Mouse (Mus musculus): ENCODE data around the gene Gpatch8.

Gene Gpatch8

GRCm38 (mm10) chr11:102436471-102436790 is 119.8 kb downstream of the Gpatch8 start:
- in situ Hi-C loops (cut with MboI; ENCODE audit: low sequenced_read_pairs) = no loop called here

- in situ Hi-C loops (cut with MboI; ENCODE audit: low sequenced_read_pairs) = no loop called here
Observed at GRCm38 (mm10) chr11:102435754-102436470, 120.3 kb downstream of the Gpatch8 start.

GRCm38 (mm10) chr11:102434816-102435705 is 121.1 kb downstream of the Gpatch8 start:
- in situ Hi-C loops (cut with MboI; ENCODE audit: low sequenced_read_pairs) = no loop called here

- in situ Hi-C loops (cut with MboI; ENCODE audit: low sequenced_read_pairs) = no loop called here
Observed at GRCm38 (mm10) chr11:102434406-102434805, 121.8 kb downstream of the Gpatch8 start.

- in situ Hi-C loops (cut with MboI; ENCODE audit: low sequenced_read_pairs) = no loop called here
Observed at GRCm38 (mm10) chr11:102433866-102434265, 122.3 kb downstream of the Gpatch8 start.

GRCm38 (mm10) chr11:102432896-102433295 is 123.3 kb downstream of the Gpatch8 start:
- in situ Hi-C loops (cut with MboI; ENCODE audit: low sequenced_read_pairs) = no loop called here

- in situ Hi-C loops (cut with MboI; ENCODE audit: low sequenced_read_pairs) = no loop called here
Observed at GRCm38 (mm10) chr11:102432115-102432843, 123.9 kb downstream of the Gpatch8 start.

- in situ Hi-C loops (cut with MboI; ENCODE audit: low sequenced_read_pairs) = no loop called here
Observed at GRCm38 (mm10) chr11:102431728-102432114, 124.5 kb downstream of the Gpatch8 start.

GRCm38 (mm10) chr11:102431018-102431645 is 125.1 kb downstream of the Gpatch8 start:
- in situ Hi-C loops (cut with MboI; ENCODE audit: low sequenced_read_pairs) = no loop called here

GRCm38 (mm10) chr11:102430121-102431017 is 125.8 kb downstream of the Gpatch8 start, which contains the start of gene Grn:
Gene Grn (plus strand): TSS chr11:102430315.
- in situ Hi-C loops (cut with MboI; ENCODE audit: low sequenced_read_pairs) = no loop called here

GRCm38 (mm10) chr11:102429551-102429950 is 126.6 kb downstream of the Gpatch8 start:
- in situ Hi-C loops (cut with MboI; ENCODE audit: low sequenced_read_pairs) = no loop called here

GRCm38 (mm10) chr11:102428981-102429540 is 127.1 kb downstream of the Gpatch8 start:
- in situ Hi-C loops (cut with MboI; ENCODE audit: low sequenced_read_pairs) = no loop called here
